Mouse (Mus musculus) midbrain, embryonic 11.5 days (tissue): ENCODE measurements around the gene St8sia6. TPM values are rescaled to one million over a fixed set of nuclear protein-coding genes. Genes with fewer than 3 reads are reported as not detected.

Experiments
- ATAC-seq: fragments of 200-750 bp; cut with Nextera tagmentation; 2 replicates; pipeline ENCODE4 v1.8.0; 2017; ENCODE audit warnings: moderate TSS enrichment, moderate library complexity; ENCODE audit not compliant: low FRiP score
- DNase-seq: peaks from one replicate; pipeline ENCODE4 v3.0.0; 2015; ENCODE audit warnings: low spot score; ENCODE audit errors: missing footprints
- H3K27ac ChIP-seq: fragments of 300-500 bp; sonication (generic); 2 replicates; pipeline ENCODE4 v1.5.1; 2014; ENCODE audit warnings: low read depth, low read length
- H3K27me3 ChIP-seq: fragments of 300-500 bp; sonication (generic); 2 replicates; pipeline ENCODE4 v1.6.1; 2014; ENCODE audit warnings: mild to moderate bottlenecking, low read length, moderate library complexity, mixed read lengths; ENCODE audit not compliant: control insufficient read depth, insufficient read depth
- H3K36me3 ChIP-seq: fragments of 300-500 bp; sonication (generic); 2 replicates; pipeline ENCODE4 v1.6.1; 2014; ENCODE audit warnings: mild to moderate bottlenecking, low read length, moderate library complexity, mixed read lengths; ENCODE audit not compliant: control insufficient read depth, insufficient read depth
- H3K4me1 ChIP-seq: fragments of 300-500 bp; sonication (generic); 2 replicates; pipeline ENCODE4 v1.6.1; 2014; ENCODE audit warnings: low read length; ENCODE audit not compliant: control insufficient read depth, insufficient read depth
- H3K4me2 ChIP-seq: fragments of 300-500 bp; sonication (generic); 2 replicates; pipeline ENCODE4 v1.6.1; 2014; ENCODE audit warnings: mild to moderate bottlenecking, moderate library complexity
- H3K4me3 ChIP-seq: fragments of 300-500 bp; sonication (generic); 2 replicates; pipeline ENCODE4 v1.5.1; 2014; ENCODE audit warnings: low read depth, low read length
- H3K9ac ChIP-seq: fragments of 300-500 bp; sonication (generic); 2 replicates; pipeline ENCODE4 v1.6.1; 2014; ENCODE audit warnings: low read length
- H3K9me3 ChIP-seq: fragments of 300-500 bp; sonication (generic); 2 replicates; pipeline ENCODE4 v1.6.1; 2016; ENCODE audit warnings: low read length; ENCODE audit not compliant: control insufficient read depth
- WGBS: fragments of 180-500 bp; shearing (Covaris S2); extraction: QIAGEN DNeasy Blood & Tissue Kit; methylation state at CpG from one replicate; pipeline ENCODE4 v1.1.7; 2014; 5-methylcytosine and 5-hydroxymethylcytosine counted together
- polyA plus RNA-seq: library from polyadenylated mRNA; unstranded; fragments of >200 nt; fragmentation: Nextera tagmentation; extraction: Ambion mirVana; gene quantifications from 2 replicates; pipeline ENCODE4 v1.2.1, GENCODE M21; 2014

St8sia6 gene
- polyA plus RNA-seq, 1 experiment from 2014 or later, result 0.20 TPM

- no peak overlapping the region for H3K4me3 ChIP-seq
- H3K4me2 ChIP-seq, result no peak overlapping the region
- H3K9ac ChIP-seq, result no peak overlapping the region
- no peaks in the 10 kb centered on the region for H3K4me1 ChIP-seq
- no peak overlapping the region for H3K27ac ChIP-seq
- ATAC-seq, result no peak
- H3K9me3 ChIP-seq, result no peaks in the 10 kb centered on the region
- no peaks in the 10 kb centered on the region for H3K36me3 ChIP-seq
- DNase-seq, result no peak
- no peaks in the 10 kb centered on the region for H3K27me3 ChIP-seq
- 63% methylated on average over 1 of the region's 1 CpGs for WGBS
Observed at GRCm38 (mm10) chr2:13776453-13776852, 17.4 kb downstream of the St8sia6 start.

GRCm38 (mm10) chr2:13775056-13775455 is 18.8 kb downstream of the St8sia6 start:
- H3K9me3 ChIP-seq, result no peaks in the 10 kb centered on the region
- H3K27me3 ChIP-seq, result no peaks in the 10 kb centered on the region
- no peaks in the 10 kb centered on the region for H3K36me3 ChIP-seq
- H3K4me2 ChIP-seq, result no peak overlapping the region
- no peak overlapping the region for H3K9ac ChIP-seq
- no peak overlapping the region for H3K4me3 ChIP-seq
- no peaks in the 10 kb centered on the region for H3K4me1 ChIP-seq
- H3K27ac ChIP-seq, result no peak overlapping the region
- no peak for DNase-seq
- 92% methylated on average over 3 of the region's 3 CpGs for WGBS
- ATAC-seq, result no peak

- no peak for ATAC-seq
Observed at GRCm38 (mm10) chr2:13768524-13768923, 25.3 kb downstream of the St8sia6 start.

GRCm38 (mm10) chr2:13767532-13768411 is 26.1 kb downstream of the St8sia6 start:
- Histone ChIP-seq H3K27ac (no peak overlapping the region), H3K4me2 (no peak overlapping the region), H3K4me3 (no peak overlapping the region), H3K27me3 (no peaks in the 10 kb centered on the region), H3K9ac (no peak overlapping the region), H3K4me1 (no peaks in the 10 kb centered on the region), H3K36me3 (no peaks in the 10 kb centered on the region), H3K9me3 (no peaks in the 10 kb centered on the region)
- ATAC-seq, result no peak
- DNase-seq, result no peak
- 69% methylated on average over 9 of the region's 9 CpGs for WGBS

More at GRCm38 (mm10) chr2:13768524-13768923, 25.3 kb downstream of the St8sia6 start:
- H3K36me3 ChIP-seq, result no peaks in the 10 kb centered on the region
- H3K9ac ChIP-seq, result no peak overlapping the region
- DNase-seq, result no peak
- no peak overlapping the region for H3K27ac ChIP-seq
- H3K4me3 ChIP-seq, result no peak overlapping the region
- no peaks in the 10 kb centered on the region for H3K27me3 ChIP-seq
- 84% methylated on average over 5 of the region's 5 CpGs for WGBS
- no peaks in the 10 kb centered on the region for H3K4me1 ChIP-seq
- H3K4me2 ChIP-seq, result no peak overlapping the region
- no peaks in the 10 kb centered on the region for H3K9me3 ChIP-seq

DNA sequence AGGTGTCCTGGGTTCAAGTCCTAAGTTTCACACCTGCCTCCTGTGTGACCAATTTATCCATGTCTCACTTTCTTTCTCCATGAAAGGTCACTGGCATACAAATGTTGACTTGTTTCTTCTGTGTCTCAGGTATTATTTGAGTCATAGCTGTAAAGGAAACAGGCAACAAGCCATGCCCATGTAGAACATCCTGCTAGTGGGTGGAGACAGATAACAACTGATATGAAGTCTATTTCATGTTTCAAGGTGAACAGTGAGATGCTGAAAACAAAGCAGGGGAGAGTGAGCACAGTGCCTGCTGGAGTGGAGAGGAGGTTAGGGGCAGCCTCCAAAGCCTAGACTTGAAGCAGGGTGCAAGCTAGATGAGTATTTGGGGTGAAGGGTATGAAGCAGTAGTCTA is 33.5 kb downstream of the St8sia6 start:
- H3K4me1 ChIP-seq, result no peaks in the 10 kb centered on the region
- H3K4me2 ChIP-seq, result no peak overlapping the region
- no peak overlapping the region for H3K27ac ChIP-seq
- H3K27me3 ChIP-seq, result no peaks in the 10 kb centered on the region
- H3K4me3 ChIP-seq, result no peak overlapping the region
- H3K9ac ChIP-seq, result no peak overlapping the region
- no peaks in the 10 kb centered on the region for H3K36me3 ChIP-seq
- no peak for ATAC-seq
- DNase-seq, result no peak
- H3K9me3 ChIP-seq, result no peaks in the 10 kb centered on the region

- DNase-seq, result no peak
- Histone ChIP-seq H3K9me3 (no peaks in the 10 kb centered on the region), H3K4me2 (no peak overlapping the region), H3K36me3 (no peaks in the 10 kb centered on the region), H3K9ac (no peak overlapping the region), H3K4me3 (no peak overlapping the region), H3K27ac (no peak overlapping the region), H3K4me1 (no peaks in the 10 kb centered on the region), H3K27me3 (no peaks in the 10 kb centered on the region)
- WGBS, result 88% methylated on average over 7 of the region's 7 CpGs
- no peak for ATAC-seq
Observed at GRCm38 (mm10) chr2:13757412-13757811, 36.5 kb downstream of the St8sia6 start.

DNA sequence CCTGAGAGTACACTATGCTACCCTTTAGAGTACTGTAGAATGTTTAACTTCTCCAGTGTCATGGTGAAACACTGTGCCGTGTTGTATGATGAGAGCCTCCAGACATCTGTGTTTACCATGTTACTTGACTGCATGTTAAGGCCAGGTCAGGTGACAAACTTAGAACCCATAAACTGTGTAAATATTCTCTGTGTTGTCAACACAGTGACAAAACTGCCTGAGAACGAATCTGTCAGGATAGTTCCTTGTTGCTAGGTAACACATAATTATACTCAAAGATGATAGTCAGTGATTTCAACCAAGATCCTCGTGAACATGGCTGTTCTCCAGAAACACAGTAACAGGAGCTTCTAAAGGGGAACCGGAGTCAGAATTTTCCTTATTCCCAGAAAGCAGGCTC is 38.1 kb downstream of the St8sia6 start:
- ATAC-seq (no peak), DNase-seq (no peak)
- no peaks in the 10 kb centered on the region for H3K4me1 ChIP-seq
- no peaks in the 10 kb centered on the region for H3K9me3 ChIP-seq
- no peak overlapping the region for H3K27ac ChIP-seq
- H3K4me3 ChIP-seq, result no peak overlapping the region
- H3K36me3 ChIP-seq, result no peaks in the 10 kb centered on the region
- 83% methylated on average over 4 of the region's 4 CpGs for WGBS
- H3K27me3 ChIP-seq, result no peaks in the 10 kb centered on the region
- no peak overlapping the region for H3K9ac ChIP-seq
- H3K4me2 ChIP-seq, result no peak overlapping the region

GRCm38 (mm10) chr2:13751691-13752090 is 42.2 kb downstream of the St8sia6 start:
- ATAC-seq (0 out of 2 replicates have a peak, but pooled peaks have one; percentile 35), DNase-seq (no peak)
- no peak overlapping the region for H3K9ac ChIP-seq
- no peak overlapping the region for H3K27ac ChIP-seq
- H3K4me2 ChIP-seq, result no peak overlapping the region
- H3K27me3 ChIP-seq, result no peaks in the 10 kb centered on the region
- no peaks in the 10 kb centered on the region for H3K36me3 ChIP-seq
- H3K9me3 ChIP-seq, result no peaks in the 10 kb centered on the region
- H3K4me3 ChIP-seq, result no peak overlapping the region
- 83% methylated on average over 1 of the region's 1 CpGs for WGBS
- no peaks in the 10 kb centered on the region for H3K4me1 ChIP-seq

DNA sequence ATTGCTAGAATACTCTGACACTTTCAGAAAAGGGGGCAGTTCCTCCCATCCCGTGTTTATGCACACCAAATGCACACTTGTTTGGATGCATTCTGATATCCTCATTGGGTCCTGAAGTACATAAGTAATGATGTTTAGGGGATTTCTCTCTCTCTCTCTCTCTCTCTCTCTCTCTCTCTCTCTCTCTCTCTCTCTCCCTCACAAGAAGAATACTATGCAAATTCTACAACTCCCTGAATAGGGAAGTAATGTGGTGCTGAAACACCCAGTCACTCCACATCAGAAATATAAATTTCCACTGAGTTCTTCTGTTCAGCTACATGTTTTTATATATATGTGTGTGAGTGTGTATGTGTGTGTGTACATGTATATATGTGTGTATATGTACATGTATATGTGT is 43.1 kb downstream of the St8sia6 start:
- H3K36me3 ChIP-seq, result no peaks in the 10 kb centered on the region
- H3K4me1 ChIP-seq, result no peaks in the 10 kb centered on the region
- H3K9me3 ChIP-seq, result no peaks in the 10 kb centered on the region
- H3K9ac ChIP-seq, result no peak overlapping the region
- no peak overlapping the region for H3K27ac ChIP-seq
- no peak overlapping the region for H3K4me2 ChIP-seq
- no peak overlapping the region for H3K4me3 ChIP-seq
- WGBS, result 86% methylated on average over 1 of the region's 1 CpGs
- DNase-seq (no peak), ATAC-seq (no peak)
- no peaks in the 10 kb centered on the region for H3K27me3 ChIP-seq
